In genomic region chr15:13529960-13530359, GRCm38 (mm10) we compare ENCODE assay signal across 27 mouse cellular contexts.
DNase-seq lines count a peak whose midpoint lies in the region; ATAC-seq and TF ChIP-seq lines count a peak whose summit lies in the region.
"Had no signal": no experiment of that assay in that cellular context is flagged by ENCODE, and none has a peak within 500 bp of the region (broad histone marks: within the 10 kb centered on the region; RNA-seq: fewer than 3 reads in every experiment).

No protein-coding gene starts in this region.

- no peak overlapping the region for H3K4me2 ChIP-seq in kidney, embryonic 14.5 days (replicated peaks; ENCODE audit: low read depth, low read length)
- no peak overlapping the region for H3K4me2 ChIP-seq in kidney, embryonic 16.5 days (replicated peaks; ENCODE audit: low read depth, low read length)
- H3K4me2 ChIP-seq: embryonic facial prominence, embryonic 13.5 days; embryonic facial prominence, embryonic 15.5 days; forebrain, embryonic 12.5 days had no signal

- DNase-seq in kidney, postnatal 10 days, result no peak
- DNase-seq in kidney, adult 2 months, result no peak
- DNase-seq in Patski (ENCODE audit: low read depth, low spot score), result no peak
- no peak for DNase-seq in left cerebral cortex, postnatal 10 days (ENCODE audit: extremely low spot score in 1 of 2, low spot score in 2 of 2)
- DNase-seq: adrenal gland, adult 2 months; adrenal gland, postnatal 10 days; adrenal gland, postnatal 25 days; B cell, adult 2 months; cerebellum, adult 11 months; cerebellum, adult 18-20 months; cerebellum, adult 8-10 months; cerebellum, adult 9-11 months; cerebellum, postnatal 14 days; cerebellum, postnatal 36 days; embryo, embryonic 11 days had no signal

- POLR2A ChIA-PET in Patski (lab: Charles Lee), result no interaction called here

- ATAC-seq in kidney, embryonic 14.5 days (ENCODE audit: low FRiP score, low TSS enrichment), result peak; percentile 70
- ATAC-seq in kidney, embryonic 16.5 days (ENCODE audit: low FRiP score, low TSS enrichment), result peak; percentile 63; the same call in 1 of the 2 replicates
- peak; percentile 47 for ATAC-seq in Patski
- ATAC-seq: CD4-positive, CD25-positive, alpha-beta regulatory T cell, adult 4 months; forebrain, embryonic 14.5 days; forebrain, embryonic 16.5 days had no signal

- TF ChIP-seq POLR2A in kidney, adult 2 months (IDR thresholded peaks at IDR 0.05; ENCODE audit: low read depth, low read length), result no peak

- H3K27ac ChIP-seq in kidney, embryonic 14.5 days (ENCODE audit: low read depth, low read length), result no peak overlapping the region
- no peak overlapping the region for H3K27ac ChIP-seq in kidney, embryonic 16.5 days (ENCODE audit: low read length)
- no peak overlapping the region for H3K27ac ChIP-seq in kidney, adult 2 months (ENCODE audit: insufficient read depth, low read depth, low read length)
- H3K27ac ChIP-seq: embryonic facial prominence, embryonic 13.5 days; embryonic facial prominence, embryonic 15.5 days; forebrain, embryonic 10.5 days; forebrain, embryonic 12.5 days had no signal

- H3K27me3 ChIP-seq in kidney, embryonic 14.5 days (ENCODE audit: control insufficient read depth, insufficient read depth, low read length), result no peaks in the 10 kb centered on the region
- H3K27me3 ChIP-seq in kidney, embryonic 16.5 days (ENCODE audit: insufficient read depth, low read length), result no peaks in the 10 kb centered on the region
- H3K27me3 ChIP-seq in kidney, adult 2 months (replicated peaks; ENCODE audit: control insufficient read depth, insufficient read depth, low read length), result no peaks in the 10 kb centered on the region; the same call in 1 of the 2 replicates
- no peaks in the 10 kb centered on the region for H3K27me3 ChIP-seq in Patski
- H3K27me3 ChIP-seq: CH12.LX; embryonic facial prominence, embryonic 13.5 days; embryonic facial prominence, embryonic 15.5 days; forebrain, embryonic 12.5 days had no signal

- H3K9me3 ChIP-seq in kidney, embryonic 14.5 days (ENCODE audit: control insufficient read depth, low read length), result no peaks in the 10 kb centered on the region
- no peaks in the 10 kb centered on the region for H3K9me3 ChIP-seq in kidney, embryonic 16.5 days (ENCODE audit: low read length)
- H3K9me3 ChIP-seq: embryonic facial prominence, embryonic 13.5 days; embryonic facial prominence, embryonic 15.5 days; forebrain, embryonic 10.5 days; forebrain, embryonic 12.5 days; G1E had no signal

- in situ Hi-C loops in Patski (cut with MboI; ENCODE audit: low pct_unique_long_range_greater_than_20kb), result no loop called here

- no peak overlapping the region for H3K9ac ChIP-seq in kidney, embryonic 14.5 days (ENCODE audit: low read depth, low read length)
- no peak overlapping the region for H3K9ac ChIP-seq in kidney, embryonic 16.5 days (replicated peaks; ENCODE audit: low read length)
- H3K9ac ChIP-seq: embryonic facial prominence, embryonic 13.5 days; embryonic facial prominence, embryonic 15.5 days; forebrain, embryonic 12.5 days had no signal

- H3K4me3 ChIP-seq in kidney, embryonic 14.5 days (ENCODE audit: low read length), result no peak overlapping the region
- H3K4me3 ChIP-seq in kidney, embryonic 16.5 days (ENCODE audit: low read length), result no peak overlapping the region
- no peak overlapping the region for H3K4me3 ChIP-seq in kidney, adult 2 months (ENCODE audit: insufficient read depth, low read depth, low read length)
- H3K4me3 ChIP-seq: embryonic facial prominence, embryonic 13.5 days; embryonic facial prominence, embryonic 15.5 days; erythroblast, embryonic 14.5 days; forebrain, embryonic 10.5 days; forebrain, embryonic 12.5 days had no signal

- intact Hi-C loops in left cerebral cortex, postnatal 10 days (cut with DNase I), result no loop called here

- H3K36me3 ChIP-seq in kidney, embryonic 14.5 days (ENCODE audit: control insufficient read depth, insufficient read depth, low read length), result no peaks in the 10 kb centered on the region
- no peaks in the 10 kb centered on the region for H3K36me3 ChIP-seq in kidney, embryonic 16.5 days (ENCODE audit: insufficient read depth, low read length)
- no peaks in the 10 kb centered on the region for H3K36me3 ChIP-seq in kidney, adult 2 months (ENCODE audit: control insufficient read depth, insufficient read depth, low read length)
- H3K36me3 ChIP-seq: embryonic facial prominence, embryonic 13.5 days; embryonic facial prominence, embryonic 15.5 days; forebrain, embryonic 10.5 days; forebrain, embryonic 12.5 days; G1E had no signal

- 40% methylated on average over 3 of the region's 3 CpGs for WGBS in kidney, embryonic 14.5 days
- 24% methylated on average over 3 of the region's 3 CpGs for WGBS in kidney, embryonic 16.5 days
- 31% methylated on average over 3 of the region's 3 CpGs for WGBS in kidney, adult 2 months

- TF ChIP-seq CTCF in kidney, adult 2 months (conservative IDR thresholded peaks at IDR 0.05; ENCODE audit: insufficient read depth, insufficient read length, low read depth, low read length), result no peak
- TF ChIP-seq CTCF in Patski (IDR thresholded peaks at IDR 0.05), result no peak

- H3K4me1 ChIP-seq in kidney, embryonic 14.5 days (ENCODE audit: control insufficient read depth, insufficient read depth, low read length), result no peaks in the 10 kb centered on the region
- H3K4me1 ChIP-seq in kidney, embryonic 16.5 days (ENCODE audit: insufficient read depth, low read length), result peaks cover 10% of the 10 kb centered on the region; the same call in 1 of the 2 replicates
- no peaks in the 10 kb centered on the region for H3K4me1 ChIP-seq in kidney, adult 2 months (ENCODE audit: control insufficient read depth, insufficient read depth, low read length)
- H3K4me1 ChIP-seq: embryonic facial prominence, embryonic 15.5 days; forebrain, embryonic 12.5 days had no signal

- CTCF ChIA-PET in Patski (lab: Charles Lee), result interaction anchor here (1.2 kb wide), 1 partner anchor 9 kb away, joined by 3 read pairs; no protein-coding TSS in a partner anchor
